Mouse (Mus musculus) layer of hippocampus, postnatal 36 days (tissue): Measurements from ENCODE around the gene Plcg2. TPM values are rescaled to one million over a fixed set of nuclear protein-coding genes. Genes with fewer than 3 reads are reported as not detected.

ENCODE experiments used
- DNase-seq, 2 experiments: peaks; one replicate each; pipeline ENCODE4 v3.0.0; 2022
- total RNA-seq, 2 experiments: library from RNA; stranded (reverse); gene quantifications; 2 replicates each; pipeline ENCODE4 v1.2.3; 2021

The Plcg2 gene
- total RNA-seq, 2 experiments from 2014 or later, result 2.6 to 3.3 TPM

- DNase-seq, result no peak
These were observed 52.4 kb downstream of the Plcg2 start for GRCm38 (mm10) chr8:117550529-117550928.

- no peak for DNase-seq
These were observed 62.9 kb downstream of the Plcg2 start for GRCm38 (mm10) chr8:117561014-117561413.

GRCm38 (mm10) chr8:117561735-117562361 lies 63.8 kb downstream of the Plcg2 start:
- no peak for DNase-seq

GRCm38 (mm10) chr8:117562445-117563014 lies 64.4 kb downstream of the Plcg2 start:
- DNase-seq, result no peak

GRCm38 (mm10) chr8:117569409-117569808 lies 71.3 kb downstream of the Plcg2 start:
- DNase-seq, result peak; percentile 63 to 70

GRCm38 (mm10) chr8:117576291-117576785 lies 78.2 kb downstream of the Plcg2 start:
- no peak for DNase-seq

- no peak for DNase-seq
These were observed 79.0 kb downstream of the Plcg2 start for GRCm38 (mm10) chr8:117577059-117577458.

GRCm38 (mm10) chr8:117577883-117578282 lies 79.8 kb downstream of the Plcg2 start:
- no peak for DNase-seq

GRCm38 (mm10) chr8:117578856-117579255 lies 80.8 kb downstream of the Plcg2 start:
- no peak for DNase-seq

- DNase-seq, result no peak
These were observed 95.8 kb downstream of the Plcg2 start for GRCm38 (mm10) chr8:117593862-117594261.

GRCm38 (mm10) chr8:117595001-117595400 lies 96.9 kb downstream of the Plcg2 start:
- no peak for DNase-seq

- no peak for DNase-seq
These were observed 98.7 kb downstream of the Plcg2 start for GRCm38 (mm10) chr8:117596777-117597176.

- peak in 1 of 2 experiments; percentile 7 for DNase-seq
These were observed 102.7 kb downstream of the Plcg2 start for GRCm38 (mm10) chr8:117600839-117601238.

GRCm38 (mm10) chr8:117604101-117604500 lies 106.0 kb downstream of the Plcg2 start:
- no peak for DNase-seq

GRCm38 (mm10) chr8:117604671-117605070 lies 106.6 kb downstream of the Plcg2 start:
- DNase-seq, result no peak

- DNase-seq, result no peak
These were observed 107.1 kb downstream of the Plcg2 start for GRCm38 (mm10) chr8:117605201-117605600.

- DNase-seq, result no peak
These were observed 112.4 kb downstream of the Plcg2 start for GRCm38 (mm10) chr8:117610506-117610905.

GRCm38 (mm10) chr8:117612861-117613260 lies 114.8 kb downstream of the Plcg2 start:
- DNase-seq, result no peak

- peak; percentile 24 to 48 for DNase-seq
These were observed 128.1 kb downstream of the Plcg2 start for GRCm38 (mm10) chr8:117626040-117626838.

GRCm38 (mm10) chr8:117627096-117627495 lies 129.0 kb downstream of the Plcg2 start:
- DNase-seq, result no peak

GRCm38 (mm10) chr8:117632532-117632931 lies 134.4 kb downstream of the Plcg2 start:
- DNase-seq, result no peak

GRCm38 (mm10) chr8:117634406-117634805 lies 136.3 kb downstream of the Plcg2 start:
- DNase-seq, result no peak

GRCm38 (mm10) chr8:117637462-117637861 lies 139.4 kb downstream of the Plcg2 start:
- DNase-seq, result no peak
